Mouse (Mus musculus): ENCODE data around the gene Dlgap4.
A peak's percentile ranks its signal among the peaks of the same experiment; 100 is the strongest.

Dlgap4 gene

GRCm38 (mm10) chr2:156613541-156614257 lies at the start of gene Dlgap4:
Gene Dlgap4 (plus strand): TSS chr2:156613705.
- no peak for DNase-seq

DNA sequence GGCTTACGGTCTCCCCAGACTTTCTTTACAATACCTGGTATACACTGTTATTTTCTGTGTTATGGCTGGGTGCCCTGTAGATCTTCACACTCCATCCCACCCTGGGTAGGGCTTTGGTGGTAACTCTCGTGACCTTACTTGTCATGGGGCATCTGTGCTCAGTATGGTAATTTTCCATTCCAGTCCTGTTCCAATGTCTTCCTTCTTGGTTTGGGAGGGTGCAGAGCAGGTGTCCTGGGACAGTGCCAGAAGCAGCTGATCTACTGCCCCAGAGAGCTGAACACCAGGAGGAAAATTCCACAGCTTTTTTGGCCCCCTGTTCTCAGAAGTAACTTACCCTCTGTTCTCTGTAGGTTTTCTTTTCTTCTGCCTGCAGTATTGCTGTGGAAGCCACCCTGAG lies 47.0 kb upstream of the Dlgap4 start:
- peak; percentile 43 for DNase-seq

GRCm38 (mm10) chr2:156568647-156569046 lies 44.9 kb upstream of the Dlgap4 start:
- DNase-seq = no peak

GRCm38 (mm10) chr2:156569261-156569660 lies 44.2 kb upstream of the Dlgap4 start:
- no peak for DNase-seq

- peak; percentile 60 for DNase-seq
Observed at GRCm38 (mm10) chr2:156571521-156571920, 42.0 kb upstream of the Dlgap4 start.

DNA sequence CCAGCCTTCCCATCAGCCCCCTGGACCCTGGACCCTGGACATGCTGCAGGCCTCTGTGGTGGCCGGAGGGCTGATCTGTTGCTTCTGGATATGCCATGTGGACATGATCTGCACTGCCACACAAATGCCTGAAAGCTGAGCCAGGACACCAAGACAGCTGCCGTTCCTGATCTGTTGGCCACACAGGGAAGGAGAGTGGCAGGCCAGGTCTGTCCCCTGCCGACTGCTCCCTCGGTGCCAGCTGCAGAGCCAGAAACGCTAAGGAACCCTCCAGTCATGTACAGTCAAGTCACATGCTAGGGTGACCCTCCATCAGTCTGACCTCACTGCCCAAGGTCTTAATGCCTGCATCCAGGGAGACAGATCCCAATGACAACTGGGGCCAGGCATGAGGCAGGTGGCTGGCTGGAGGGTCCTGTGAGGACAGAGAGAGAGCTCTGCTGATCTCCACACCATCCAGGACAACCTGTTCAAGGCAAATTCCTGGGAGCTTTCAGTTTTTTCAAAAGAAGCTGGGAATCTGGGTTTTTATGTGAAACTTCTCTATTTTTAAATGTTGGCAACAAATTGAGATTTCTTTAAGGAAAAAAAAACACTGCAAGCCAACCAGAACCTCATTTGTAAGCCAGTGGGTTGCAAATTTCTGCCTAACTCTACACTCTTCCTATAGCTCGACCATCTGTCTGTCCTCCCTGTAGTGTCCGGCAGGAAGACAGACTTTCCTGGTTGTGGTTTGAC lies 36.5 kb upstream of the Dlgap4 start:
- DNase-seq = no peak

DNA sequence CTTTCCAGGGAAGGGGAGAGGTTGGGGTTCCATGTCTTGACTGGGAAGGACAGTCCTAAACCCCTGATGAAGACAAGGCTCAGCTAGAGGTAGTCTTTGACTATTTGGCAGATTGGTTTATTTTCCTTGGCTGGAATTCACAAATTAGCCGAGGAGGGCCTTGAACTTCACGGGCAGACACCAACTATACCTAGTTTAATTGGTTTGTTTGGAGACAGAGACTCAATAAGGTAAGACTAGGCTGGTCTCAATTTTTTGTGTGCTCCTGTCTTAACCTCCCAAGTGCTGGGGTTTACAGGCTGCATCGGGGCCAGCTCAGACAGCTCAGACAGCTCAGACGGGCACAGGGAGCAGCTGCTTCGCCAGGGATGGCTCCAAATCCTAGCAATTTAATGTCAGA lies 33.0 kb upstream of the Dlgap4 start:
- no peak for DNase-seq

- DNase-seq = no peak
Observed at GRCm38 (mm10) chr2:156581244-156581643, 32.3 kb upstream of the Dlgap4 start.

DNA sequence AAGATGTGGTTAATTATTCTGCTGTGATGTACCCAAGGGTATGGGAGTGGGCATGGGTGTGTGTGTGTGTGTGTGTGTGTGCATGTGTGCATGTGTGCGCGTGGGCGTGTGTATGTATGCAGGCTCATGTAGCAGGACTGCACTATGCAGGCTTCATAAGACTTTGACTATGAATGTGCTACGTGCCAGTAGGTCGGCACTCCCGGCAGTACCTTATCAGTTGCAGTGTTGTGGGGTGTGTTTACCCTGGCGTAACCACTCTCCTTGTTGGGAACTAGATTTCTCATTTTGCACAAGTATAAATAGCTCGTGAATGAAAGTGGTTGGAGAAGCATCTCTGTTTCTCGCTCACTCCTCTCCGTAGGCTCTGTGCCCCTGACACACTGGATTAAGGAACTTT lies 30.6 kb upstream of the Dlgap4 start:
- no peak for DNase-seq

- no peak for DNase-seq
Observed at GRCm38 (mm10) chr2:156584154-156584796, 29.2 kb upstream of the Dlgap4 start.

GRCm38 (mm10) chr2:156584797-156585471 lies 28.6 kb upstream of the Dlgap4 start:
- peak; percentile 71 for DNase-seq

GRCm38 (mm10) chr2:156589481-156589880 lies 24.0 kb upstream of the Dlgap4 start:
- DNase-seq = no peak

- no peak for DNase-seq
Observed at GRCm38 (mm10) chr2:156594987-156595490, 18.5 kb upstream of the Dlgap4 start.

DNA sequence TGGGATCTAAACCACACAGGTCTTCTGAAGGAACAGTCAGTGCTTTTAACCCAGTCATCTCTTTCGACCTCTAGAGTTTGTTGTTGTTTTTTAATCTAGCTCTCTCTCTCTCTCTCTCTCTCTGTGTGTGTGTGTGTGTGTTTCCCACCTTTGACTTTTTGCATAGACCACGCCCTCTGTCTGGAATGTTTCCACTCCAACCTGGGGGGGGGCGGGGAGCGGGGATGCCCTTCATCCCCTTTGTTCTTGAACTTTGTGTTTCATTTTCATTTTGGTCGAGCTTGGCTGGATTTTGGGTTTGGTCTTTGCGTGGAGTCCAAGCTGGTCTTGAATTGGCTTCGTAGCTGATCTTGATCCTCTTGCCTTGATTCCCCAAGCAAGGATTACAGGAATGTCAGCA lies 10.9 kb upstream of the Dlgap4 start:
- no peak for DNase-seq

DNA sequence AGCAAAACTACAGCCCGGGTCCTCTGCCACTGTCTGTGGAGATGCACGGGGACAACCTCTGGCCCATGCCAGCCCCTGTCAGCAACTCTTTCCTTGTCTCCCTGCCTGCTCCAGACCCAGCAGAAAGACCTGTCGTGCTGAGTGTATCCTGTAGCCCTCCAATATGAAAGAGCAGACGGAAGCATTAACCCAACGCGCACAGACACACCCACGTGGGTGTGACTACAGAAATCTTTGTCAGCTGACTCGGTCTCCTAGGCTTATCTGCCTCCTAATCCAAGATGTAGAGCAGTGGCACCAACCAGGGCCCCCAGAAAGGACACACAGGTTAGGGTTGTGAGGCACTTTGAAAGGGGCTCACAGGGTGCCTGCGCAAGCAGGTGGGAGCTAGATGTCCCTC lies 9.8 kb upstream of the Dlgap4 start:
- no peak for DNase-seq

DNA sequence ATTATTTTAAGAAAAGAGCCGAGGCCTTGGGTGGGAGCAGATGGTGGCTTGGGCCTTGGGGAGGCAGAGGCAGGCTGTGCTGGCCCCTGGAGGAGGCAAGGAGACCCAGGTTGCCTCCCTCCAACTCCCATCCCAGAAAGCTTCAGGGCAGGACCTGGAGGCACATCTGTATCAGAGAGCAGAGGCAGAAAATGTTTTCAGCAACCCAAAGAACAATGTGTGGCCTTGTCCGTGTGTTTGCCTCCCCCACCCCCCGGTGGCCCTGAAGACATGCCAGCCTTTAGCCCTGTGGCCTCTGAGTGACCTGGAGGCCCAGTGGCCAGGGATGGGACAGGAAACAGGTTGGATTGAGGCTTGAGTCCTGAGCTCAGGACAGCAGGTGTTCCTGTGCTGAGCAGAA lies 8.4 kb upstream of the Dlgap4 start:
- DNase-seq = no peak

GRCm38 (mm10) chr2:156605971-156606370 lies 7.5 kb upstream of the Dlgap4 start:
- no peak for DNase-seq

- DNase-seq = no peak
Observed at GRCm38 (mm10) chr2:156613081-156613540, 394 bp upstream of the Dlgap4 start.

DNA sequence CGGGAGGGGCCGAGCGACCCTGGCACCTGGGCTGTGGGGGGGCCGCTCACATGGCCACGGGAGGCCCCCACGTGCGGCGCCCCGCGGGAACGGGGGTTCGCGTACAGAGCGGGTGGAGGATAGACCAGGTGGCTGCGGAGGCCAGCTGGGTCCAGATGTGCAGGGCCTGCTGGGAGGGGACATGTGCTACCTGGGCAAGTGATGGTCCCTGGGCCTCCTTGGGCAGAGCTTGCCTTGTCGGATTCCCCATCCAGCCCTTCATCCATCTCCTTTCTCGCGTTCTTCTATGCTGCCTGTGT lies 702 bp downstream of the Dlgap4 start:
- DNase-seq = no peak

DNA sequence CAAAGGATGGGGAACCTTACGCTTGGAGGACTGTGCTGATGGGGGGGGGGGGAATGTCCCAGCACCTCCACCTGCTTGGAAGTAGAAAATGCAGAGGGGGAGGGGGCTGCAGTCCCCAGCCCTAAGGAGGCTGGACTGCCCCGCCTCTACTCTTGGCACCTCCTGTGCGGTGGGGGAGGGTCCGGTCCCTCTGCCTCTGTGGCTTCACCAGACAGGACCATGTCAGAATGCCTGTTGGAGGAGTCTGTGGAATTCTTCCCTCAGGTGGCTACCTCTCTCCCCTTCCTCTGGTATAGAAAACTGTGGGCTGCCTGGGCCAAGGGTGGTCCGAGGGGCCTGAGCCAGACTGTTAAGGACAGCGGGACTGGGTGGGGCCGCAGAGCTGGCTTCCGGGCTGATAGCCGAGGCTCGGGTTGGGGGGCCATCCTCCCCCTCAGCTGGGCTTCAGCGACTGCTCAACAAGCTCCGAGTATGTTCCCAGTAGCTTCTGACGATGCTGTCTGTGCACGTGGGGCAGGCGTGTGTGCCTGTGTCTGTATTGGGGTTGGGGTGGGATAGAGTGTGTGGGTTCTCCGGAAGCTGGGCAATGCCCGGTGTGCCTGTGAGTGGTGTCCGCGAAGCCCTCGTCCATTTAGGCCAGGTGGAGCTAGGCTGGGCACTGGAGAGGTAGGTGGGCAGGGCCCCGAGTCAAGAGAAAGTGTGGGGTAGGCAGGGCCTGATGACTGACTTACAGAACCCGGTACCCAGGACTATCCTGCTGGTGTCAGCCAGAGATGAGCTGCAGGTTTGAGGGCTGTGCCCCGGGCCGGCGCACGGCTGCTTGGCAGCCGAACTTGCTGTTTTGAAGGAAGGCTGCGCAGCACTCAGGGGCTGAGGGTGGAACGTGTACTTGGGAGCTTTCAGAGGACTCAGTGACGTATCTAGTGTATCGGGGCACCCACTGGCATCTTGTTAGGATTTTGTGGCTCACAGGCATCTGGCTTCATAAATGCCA lies 1.5 kb downstream of the Dlgap4 start:
- DNase-seq = no peak

- no peak for DNase-seq
Observed at GRCm38 (mm10) chr2:156616513-156616912, 3.0 kb downstream of the Dlgap4 start.

GRCm38 (mm10) chr2:156617536-156617935 lies 4.0 kb downstream of the Dlgap4 start:
- DNase-seq = no peak
